Mouse (Mus musculus) kidney, adult 8-10 months (tissue): ENCODE results near the gene Hus1b.

Experiments used
- DNase-seq, 2 experiments: peaks; one replicate each; pipeline ENCODE4 v3.0.0; 2022

Hus1b gene

GRCm38 (mm10) chr13:30947540-30947939, at the start of gene Hus1b:
Hus1b (minus strand) TSS chr13:30947759.
- DNase-seq = no peak

- DNase-seq = no peak
These were observed 46.8 kb upstream of the Hus1b start for GRCm38 (mm10) chr13:30994249-30994858.

- DNase-seq = peak; percentile 29 to 58
These were observed 46.3 kb upstream of the Hus1b start for GRCm38 (mm10) chr13:30993819-30994218.

GRCm38 (mm10) chr13:30990233-30990632, 42.7 kb upstream of the Hus1b start:
- no peak for DNase-seq

GRCm38 (mm10) chr13:30989710-30990109, 42.2 kb upstream of the Hus1b start:
- no peak for DNase-seq

GRCm38 (mm10) chr13:30987686-30988085, 40.1 kb upstream of the Hus1b start:
- no peak for DNase-seq

- no peak for DNase-seq
These were observed 39.4 kb upstream of the Hus1b start for GRCm38 (mm10) chr13:30986934-30987455.

GRCm38 (mm10) chr13:30985598-30986466, 38.3 kb upstream of the Hus1b start:
- DNase-seq = peak; percentile 15 to 32

- no peak for DNase-seq
These were observed 37.7 kb upstream of the Hus1b start for GRCm38 (mm10) chr13:30985275-30985597.

GRCm38 (mm10) chr13:30981666-30982065, 34.1 kb upstream of the Hus1b start:
- peak; percentile 22 to 63 for DNase-seq

GRCm38 (mm10) chr13:30978224-30978623, 30.7 kb upstream of the Hus1b start:
- no peak for DNase-seq

- DNase-seq = no peak
These were observed 29.1 kb upstream of the Hus1b start for GRCm38 (mm10) chr13:30976536-30977084.

GRCm38 (mm10) chr13:30974247-30974630, 26.7 kb upstream of the Hus1b start:
- DNase-seq = no peak

GRCm38 (mm10) chr13:30973501-30974246, 26.1 kb upstream of the Hus1b start, which contains the start of the genes Exoc2 and Gm5447:
Exoc2 (minus strand) TSS chr13:30974093.
Gm5447 (plus strand) TSS chr13:30974204.
- peak; percentile 80 to 83 for DNase-seq

- no peak for DNase-seq
These were observed 24.5 kb upstream of the Hus1b start for GRCm38 (mm10) chr13:30972102-30972501.

- no peak for DNase-seq
These were observed 23.5 kb upstream of the Hus1b start for GRCm38 (mm10) chr13:30971047-30971446.

GRCm38 (mm10) chr13:30968311-30968710, 20.8 kb upstream of the Hus1b start:
- no peak for DNase-seq

GRCm38 (mm10) chr13:30966507-30966911, 18.9 kb upstream of the Hus1b start:
- DNase-seq = no peak

GRCm38 (mm10) chr13:30961932-30962331, 14.4 kb upstream of the Hus1b start:
- DNase-seq = no peak

- no peak for DNase-seq
These were observed 13.2 kb upstream of the Hus1b start for GRCm38 (mm10) chr13:30960714-30961113.

- no peak for DNase-seq
These were observed 6.0 kb upstream of the Hus1b start for GRCm38 (mm10) chr13:30953580-30953979.

- DNase-seq = no peak
These were observed 4.5 kb upstream of the Hus1b start for GRCm38 (mm10) chr13:30952044-30952443.

GRCm38 (mm10) chr13:30949181-30949580, 1.6 kb upstream of the Hus1b start:
- DNase-seq = no peak
